Mouse (Mus musculus): ENCODE measurements at regions not wholly inside any gene's neighbourhood (a gene's known extent, or its start where the extent isn't known, plus 50 kb on each side); places are given as distances from the start of the nearest gene placed in this dataset.
A peak's percentile ranks its signal among the peaks of the same experiment; 100 is the strongest.

GRCm38 (mm10) chr15:96521125-96521455 lies 60.4 kb upstream of the Scaf11 start:
- intact Hi-C loops (cut with DNase I), result loop anchor here (5.0 kb wide), 1 partner anchor 666 kb away; no protein-coding TSS in a partner anchor

GRCm38 (mm10) chr15:96520412-96521124 lies 59.9 kb upstream of the Scaf11 start:
- intact Hi-C loops (cut with DNase I), result loop anchor here (5.0 kb wide), 1 partner anchor 667 kb away; no protein-coding TSS in a partner anchor
- DNase-seq, result peak; percentile 39 to 65

More at GRCm38 (mm10) chr15:96521125-96521455, 60.4 kb upstream of the Scaf11 start:
- DNase-seq, result no peak

GRCm38 (mm10) chr15:96518156-96518555 lies 57.5 kb upstream of the Scaf11 start:
- no peak for DNase-seq
- intact Hi-C loops (cut with DNase I), result no loop called here

- intact Hi-C loops (cut with DNase I), result no loop called here
- no peak for DNase-seq
Measured at GRCm38 (mm10) chr15:96515620-96516019, 55.0 kb upstream of the Scaf11 start.

- intact Hi-C loops (cut with DNase I), result no loop called here
- no peak for DNase-seq
Measured at GRCm38 (mm10) chr15:96512636-96513035, 52.0 kb upstream of the Scaf11 start.

All from heart, postnatal 10 days (tissue).